ENCODE assay signal across 11 mouse cellular contexts in the genomic region with DNA sequence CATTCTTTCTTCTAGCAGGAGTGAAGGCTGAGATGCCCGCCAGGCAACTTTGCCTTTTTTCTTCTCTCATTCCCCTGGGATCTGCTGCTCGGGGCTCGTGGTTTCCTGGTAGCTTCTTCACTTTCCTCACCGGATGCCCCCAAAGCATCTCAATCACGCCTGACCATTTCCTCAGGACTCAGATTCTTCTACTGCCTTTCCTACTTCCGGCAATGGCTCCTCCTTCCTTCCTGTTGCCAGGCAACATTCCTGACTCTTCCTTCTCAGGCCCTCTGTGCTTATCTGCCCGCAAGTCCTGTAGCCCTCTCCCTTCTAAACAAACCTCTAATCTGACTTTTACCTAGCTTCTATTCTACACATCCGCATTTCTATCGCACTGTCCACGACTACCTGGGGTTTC.
DNase-seq lines count a peak whose midpoint lies in the region; ATAC-seq lines count a peak whose summit lies in the region.
"Had no signal": no experiment of that assay in that cellular context is flagged by ENCODE, and none has a peak within 500 bp of the region (broad histone marks: within the 10 kb centered on the region; RNA-seq: fewer than 3 reads in every experiment).

No protein-coding gene starts in this region.

- H3K9me3 ChIP-seq in hindbrain, embryonic 16.5 days (ENCODE audit: control insufficient read depth, low read length) = no peaks in the 10 kb centered on the region
- no peaks in the 10 kb centered on the region for H3K9me3 ChIP-seq in hindbrain, embryonic 13.5 days
- H3K9me3 ChIP-seq: G1E; hindbrain, embryonic 15.5 days had no signal

- peak; percentile 79 for DNase-seq in ZHBTc4 (ENCODE audit: low read depth, low spot score)
- peak; percentile 42 to 51 for DNase-seq in kidney, adult 8-10 months
- peak; percentile 40 for DNase-seq in lung, postnatal 36 days
- no peak for DNase-seq in retina, postnatal 1 day
- no peak for DNase-seq in spleen, adult 12 weeks (ENCODE audit: low spot score)
- DNase-seq: left cerebral cortex, postnatal 4 days; thymus, postnatal 14 days had no signal

- no peaks in the 10 kb centered on the region; the same call in 1 of the 2 replicates for H3K4me1 ChIP-seq in hindbrain, embryonic 16.5 days (ENCODE audit: control insufficient read depth, insufficient read depth, low read depth, low read length)
- H3K4me1 ChIP-seq in hindbrain, embryonic 13.5 days (replicated peaks) = peaks cover 25% of the 10 kb centered on the region

- no peak overlapping the region for H3K4me2 ChIP-seq in hindbrain, embryonic 16.5 days (ENCODE audit: low read length)
- no peak overlapping the region for H3K4me2 ChIP-seq in hindbrain, embryonic 13.5 days
- H3K4me2 ChIP-seq: hindbrain, embryonic 15.5 days had no signal

- no peak overlapping the region for H3K27ac ChIP-seq in hindbrain, embryonic 16.5 days (ENCODE audit: low read depth, low read length)
- H3K27ac ChIP-seq in hindbrain, embryonic 13.5 days = no peak overlapping the region
- H3K27ac ChIP-seq: hindbrain, embryonic 15.5 days had no signal

- no peaks in the 10 kb centered on the region for H3K27me3 ChIP-seq in hindbrain, embryonic 16.5 days (replicated peaks; ENCODE audit: control insufficient read depth, insufficient read depth, low read length)
- H3K27me3 ChIP-seq in hindbrain, embryonic 13.5 days = no peaks in the 10 kb centered on the region
- H3K27me3 ChIP-seq: hindbrain, embryonic 15.5 days had no signal

- peak; percentile 24; the same call in 1 of the 2 replicates for ATAC-seq in hindbrain, embryonic 16.5 days
- ATAC-seq in hindbrain, embryonic 13.5 days (ENCODE audit: low FRiP score) = no peak

- H3K9ac ChIP-seq in hindbrain, embryonic 16.5 days (ENCODE audit: low read depth, low read length) = no peak overlapping the region
- no peak overlapping the region for H3K9ac ChIP-seq in hindbrain, embryonic 13.5 days
- H3K9ac ChIP-seq: hindbrain, embryonic 15.5 days had no signal

- H3K36me3 ChIP-seq in hindbrain, embryonic 16.5 days (ENCODE audit: control insufficient read depth, insufficient read depth, low read length) = no peaks in the 10 kb centered on the region
- H3K36me3 ChIP-seq in hindbrain, embryonic 13.5 days = no peaks in the 10 kb centered on the region
- H3K36me3 ChIP-seq: G1E; hindbrain, embryonic 15.5 days had no signal

- H3K4me3 ChIP-seq in hindbrain, embryonic 16.5 days (ENCODE audit: low read length) = no peak overlapping the region
- H3K4me3 ChIP-seq in hindbrain, embryonic 13.5 days = no peak overlapping the region
- H3K4me3 ChIP-seq: hindbrain, embryonic 15.5 days had no signal

- WGBS in hindbrain, embryonic 16.5 days = 68% methylated on average over 10 of the region's 10 CpGs
- WGBS in hindbrain, embryonic 13.5 days = 69% methylated on average over 10 of the region's 10 CpGs

Comparison
In these comparisons a context has a peak if more than half of its experiments do, and no peak if none do; other contexts are left out.
1. DNase-seq: peak in ZHBTc4 (single experiment), kidney, adult 8-10 months (2 of 2) and lung, postnatal 36 days (single experiment); none in retina, postnatal 1 day (single experiment) and spleen, adult 12 weeks (single experiment).